Mouse (Mus musculus): Measurements from ENCODE around the gene Chrd. TPM values are rescaled to one million over a fixed set of nuclear protein-coding genes. Genes with fewer than 3 reads are reported as not detected.
A peak's percentile ranks its signal among the peaks of the same experiment; 100 is the strongest.

The Chrd gene
- polyA plus RNA-seq (2015; fragmentation: Nextera tagmentation; extraction: Ambion mirVana), result 6.3 and 6.5 TPM in 2 replicates

DNA sequence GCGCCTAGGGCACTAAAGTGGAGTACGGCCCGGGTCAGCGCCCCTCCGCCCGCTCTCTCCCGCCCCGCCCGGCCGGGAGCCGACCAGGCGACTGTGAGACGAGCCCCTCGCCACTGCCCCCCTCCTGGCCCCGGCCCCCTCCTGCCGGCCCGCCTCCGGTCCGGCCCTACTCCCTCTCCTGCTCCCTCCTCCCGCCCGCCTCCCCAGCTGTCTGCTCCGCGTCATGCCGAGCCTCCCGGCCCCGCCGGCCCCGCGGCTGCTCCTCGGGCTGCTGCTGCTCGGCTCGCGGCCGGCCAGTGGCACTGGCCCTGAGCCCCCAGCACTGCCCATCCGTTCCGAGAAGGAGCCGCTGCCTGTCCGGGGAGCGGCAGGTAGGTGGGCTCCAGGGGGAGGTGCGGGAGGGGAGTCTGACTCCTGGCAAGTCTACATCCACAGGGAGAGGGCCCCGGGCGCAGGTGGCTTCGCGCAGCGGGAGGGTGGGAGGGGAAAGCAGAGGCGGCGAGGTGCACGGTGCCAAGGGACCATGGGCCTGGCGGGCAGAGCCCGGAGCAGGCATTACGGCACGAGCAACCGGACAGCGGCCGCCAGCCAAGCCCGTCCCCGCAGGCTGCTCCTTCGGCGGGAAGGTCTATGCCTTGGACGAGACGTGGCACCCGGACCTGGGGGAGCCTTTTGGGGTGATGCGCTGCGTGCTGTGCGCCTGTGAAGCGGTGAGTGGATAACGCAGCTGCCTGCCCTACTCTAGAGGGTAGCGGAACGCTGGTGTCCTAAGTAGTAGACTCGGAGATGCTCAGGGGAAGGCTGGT lies at the start of gene Chrd:
TSS of gene Chrd (plus strand) at position 203 of the 806 bp plus-strand sequence.
- H3K36me3 ChIP-seq, result peaks cover 6% of the 10 kb centered on the region; the same call in 1 of the 2 replicates
- ATAC-seq (ENCODE audit: low FRiP score, low read depth), result peak; percentile 77

DNA sequence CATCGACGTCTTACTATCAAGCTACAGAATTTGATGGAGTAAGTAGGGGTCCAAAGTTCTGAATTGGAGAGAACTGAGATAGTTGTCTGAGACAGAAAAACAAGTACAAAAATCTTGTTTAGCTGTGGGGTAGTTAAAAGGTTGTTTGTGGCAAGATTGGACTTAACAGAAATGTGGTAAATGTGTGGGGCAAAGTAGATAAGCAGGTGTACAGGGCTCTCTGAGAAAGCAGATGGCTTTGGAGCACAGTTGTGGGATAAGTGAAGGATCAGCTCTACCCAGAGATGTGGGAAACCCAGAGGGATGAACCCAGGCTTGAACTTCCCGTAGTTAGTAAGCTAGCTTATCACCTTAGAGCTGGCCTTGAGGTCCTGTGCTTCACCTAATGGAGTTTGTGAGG lies 42.2 kb upstream of the Chrd start:
- Histone ChIP-seq H3K27me3 (no peaks in the 10 kb centered on the region), H3K36me3 (peaks cover 59% of the 10 kb centered on the region), H3K4me3 (no peak overlapping the region), H3K9me3 (no peaks in the 10 kb centered on the region), H3K4me1 (replicated peaks) (peaks cover 29% of the 10 kb centered on the region), H3K9ac (no peak overlapping the region), H3K27ac (replicated peaks) (no peak overlapping the region), H3K4me2 (no peak overlapping the region)
- 93% methylated on average over 3 of the region's 3 CpGs for WGBS
- no peak for ATAC-seq (ENCODE audit: low FRiP score, low read depth)

More for the DNA sequence above, at the start of gene Chrd:
- Histone ChIP-seq H3K27ac (replicated peaks) (peak within 1 kb of the TSS; percentile 80), H3K9ac (peak within 1 kb of the TSS; percentile 79), H3K4me1 (replicated peaks) (peaks cover 18% of the 10 kb centered on the region), H3K9me3 (no peaks in the 10 kb centered on the region), H3K27me3 (peaks cover 18% of the 10 kb centered on the region), H3K4me2 (peak within 1 kb of the TSS; percentile 80), H3K4me3 (peak within 1 kb of the TSS; percentile 74)
- WGBS, result under 1% methylated on average over 61 of the region's 70 CpGs

DNA sequence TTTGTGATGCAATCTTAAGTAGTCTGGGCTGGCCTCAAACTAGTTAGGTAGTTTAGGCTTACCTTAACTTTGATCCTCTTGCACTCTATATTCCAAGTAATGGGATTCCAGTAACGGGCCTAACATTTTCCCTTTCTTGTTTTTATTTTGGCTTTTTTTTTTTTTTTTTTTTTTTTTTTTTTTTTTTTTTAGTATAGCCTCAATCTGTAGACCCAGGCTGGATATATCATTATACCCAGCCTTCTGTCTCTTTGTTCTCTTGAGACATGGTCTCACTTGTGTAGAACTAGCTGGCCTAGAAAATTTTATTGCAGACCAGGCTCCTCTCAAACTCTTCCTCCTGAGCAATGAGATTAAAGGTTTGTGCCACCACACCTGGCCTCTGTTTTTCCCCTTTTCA lies 41.3 kb upstream of the Chrd start:
- H3K36me3 ChIP-seq, result peaks cover 51% of the 10 kb centered on the region
- WGBS, result 83% methylated on average over 1 of the region's 1 CpGs
- H3K9me3 ChIP-seq, result no peaks in the 10 kb centered on the region
- H3K27me3 ChIP-seq, result no peaks in the 10 kb centered on the region
- H3K27ac ChIP-seq (replicated peaks), result no peak overlapping the region
- no peak overlapping the region for H3K4me3 ChIP-seq
- no peak overlapping the region for H3K4me2 ChIP-seq
- no peak overlapping the region for H3K9ac ChIP-seq
- ATAC-seq (ENCODE audit: low FRiP score, low read depth), result no peak
- peaks cover 37% of the 10 kb centered on the region for H3K4me1 ChIP-seq (replicated peaks)

DNA sequence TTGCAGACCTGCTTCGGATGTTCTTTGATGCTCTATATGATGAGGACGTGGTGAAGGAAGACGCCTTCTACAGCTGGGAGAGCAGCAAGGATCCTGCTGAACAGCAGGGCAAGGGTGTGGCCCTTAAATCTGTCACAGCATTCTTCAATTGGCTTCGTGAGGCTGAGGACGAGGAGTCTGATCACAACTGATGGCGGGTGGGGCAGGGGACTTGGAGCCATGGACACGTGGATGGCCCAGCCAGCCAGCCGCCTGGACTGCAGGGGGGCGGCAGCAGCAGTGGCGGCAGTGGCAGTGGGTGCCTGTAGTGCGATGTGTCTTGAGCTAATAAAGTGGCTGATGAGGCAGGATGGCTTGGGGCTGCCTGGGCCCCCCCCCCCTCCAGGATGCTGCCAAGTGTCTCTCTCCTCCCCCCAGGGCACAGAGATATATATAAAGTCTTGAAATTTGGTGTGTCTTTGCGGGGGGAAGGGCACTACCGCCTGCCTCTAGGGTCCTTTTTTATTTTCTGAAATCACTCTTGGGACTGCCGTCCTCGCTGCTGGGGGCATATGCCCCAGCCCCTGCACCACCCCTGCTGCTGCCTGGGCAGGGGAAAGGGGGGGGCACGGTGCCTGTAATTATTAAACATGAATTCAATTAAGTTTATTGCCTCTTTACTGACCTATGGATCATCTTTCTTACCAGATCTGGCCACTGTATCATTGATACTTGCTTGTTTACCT lies 40.5 kb upstream of the Chrd start:
- Histone ChIP-seq H3K4me1 (replicated peaks) (peaks cover 44% of the 10 kb centered on the region), H3K27me3 (no peaks in the 10 kb centered on the region), H3K4me2 (peak overlapping the region; percentile 66), H3K27ac (replicated peaks) (peak overlapping the region; percentile 97), H3K9ac (no peak overlapping the region), H3K4me3 (peak overlapping the region; percentile 62; the same call in 1 of the 2 replicates), H3K9me3 (no peaks in the 10 kb centered on the region), H3K36me3 (peaks cover 43% of the 10 kb centered on the region)
- ATAC-seq (ENCODE audit: low FRiP score, low read depth), result 0 out of 2 replicates have a peak, but pooled peaks have one; percentile 0
- WGBS, result 35% methylated on average over 16 of the region's 16 CpGs

DNA sequence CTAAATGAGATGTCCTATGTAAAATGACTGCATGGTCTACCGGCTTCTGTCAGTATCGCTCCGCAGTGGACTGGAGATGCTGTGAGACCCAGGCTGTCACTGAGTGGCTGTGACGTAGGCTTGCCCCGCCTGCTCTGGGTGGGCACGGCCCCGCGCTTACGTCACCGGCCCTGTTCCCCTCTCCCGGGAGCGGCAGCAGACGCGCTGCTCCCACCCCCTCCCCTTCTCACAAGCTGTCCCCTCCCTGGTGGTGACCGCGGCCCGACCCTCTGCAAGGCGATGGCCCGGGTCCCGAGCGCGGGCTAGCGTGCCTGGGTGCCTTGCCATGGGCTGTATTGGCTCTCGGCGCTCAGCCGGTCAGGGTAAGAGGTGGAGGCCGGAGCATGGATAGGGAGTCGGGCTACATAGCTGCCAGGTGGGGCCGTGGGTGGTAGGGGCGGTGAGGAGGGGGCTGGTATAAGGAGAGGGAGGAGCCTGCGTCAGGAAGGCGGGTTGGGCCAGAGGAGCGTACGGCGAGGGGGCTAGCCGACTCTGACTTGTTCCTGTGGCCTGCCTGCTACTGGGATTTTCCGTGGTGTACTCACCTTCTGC lies 39.7 kb upstream of the Chrd start, which contains the start of gene Fam131a:
TSS of gene Fam131a (plus strand) at position 131 of the 591 bp plus-strand sequence.
- H3K27me3 ChIP-seq, result no peaks in the 10 kb centered on the region
- H3K9ac ChIP-seq, result peak within 1 kb of the TSS; percentile 78
- peaks cover 46% of the 10 kb centered on the region for H3K4me1 ChIP-seq (replicated peaks)
- H3K9me3 ChIP-seq, result no peaks in the 10 kb centered on the region
- H3K4me3 ChIP-seq, result peak within 1 kb of the TSS; percentile 62
- peak within 1 kb of the TSS; percentile 97 for H3K27ac ChIP-seq (replicated peaks)
- peak; percentile 94 for ATAC-seq (ENCODE audit: low FRiP score, low read depth)
- under 1% methylated on average over 36 of the region's 37 CpGs for WGBS
- H3K4me2 ChIP-seq, result peak within 1 kb of the TSS; percentile 66
- peaks cover 35% of the 10 kb centered on the region for H3K36me3 ChIP-seq

DNA sequence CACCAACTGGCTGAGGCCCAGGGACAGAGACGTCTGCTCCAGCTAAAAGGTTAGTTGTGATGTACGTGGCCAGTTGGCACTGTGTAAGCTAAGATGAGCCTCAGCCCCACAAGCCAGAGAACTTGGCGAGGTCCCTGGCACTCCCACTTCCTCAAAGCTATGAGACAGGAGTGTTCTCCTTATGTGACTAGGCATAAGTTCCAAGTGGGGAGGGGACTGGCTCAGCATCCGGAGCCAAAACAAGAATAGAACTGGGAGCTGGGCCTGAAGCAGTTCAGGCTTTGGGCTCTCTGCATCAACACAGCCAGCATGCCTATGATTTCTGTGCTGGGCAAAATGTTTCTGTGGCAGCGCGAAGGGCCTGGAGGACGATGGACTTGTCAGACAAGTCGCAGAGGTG lies 38.1 kb upstream of the Chrd start:
- no peaks in the 10 kb centered on the region for H3K9me3 ChIP-seq
- WGBS, result 63% methylated on average over 8 of the region's 8 CpGs
- H3K27me3 ChIP-seq, result no peaks in the 10 kb centered on the region
- H3K4me3 ChIP-seq, result 0 out of 2 replicates have a peak overlapping the region, but pooled peaks have one; percentile 48
- H3K4me2 ChIP-seq, result peak overlapping the region; percentile 65
- no peak for ATAC-seq (ENCODE audit: low FRiP score, low read depth)
- peaks cover 46% of the 10 kb centered on the region for H3K4me1 ChIP-seq (replicated peaks)
- peak overlapping the region; percentile 79; the same call in 1 of the 2 replicates for H3K27ac ChIP-seq (replicated peaks)
- peaks cover 31% of the 10 kb centered on the region for H3K36me3 ChIP-seq
- 0 out of 2 replicates have a peak overlapping the region, but pooled peaks have one; percentile 49 for H3K9ac ChIP-seq

DNA sequence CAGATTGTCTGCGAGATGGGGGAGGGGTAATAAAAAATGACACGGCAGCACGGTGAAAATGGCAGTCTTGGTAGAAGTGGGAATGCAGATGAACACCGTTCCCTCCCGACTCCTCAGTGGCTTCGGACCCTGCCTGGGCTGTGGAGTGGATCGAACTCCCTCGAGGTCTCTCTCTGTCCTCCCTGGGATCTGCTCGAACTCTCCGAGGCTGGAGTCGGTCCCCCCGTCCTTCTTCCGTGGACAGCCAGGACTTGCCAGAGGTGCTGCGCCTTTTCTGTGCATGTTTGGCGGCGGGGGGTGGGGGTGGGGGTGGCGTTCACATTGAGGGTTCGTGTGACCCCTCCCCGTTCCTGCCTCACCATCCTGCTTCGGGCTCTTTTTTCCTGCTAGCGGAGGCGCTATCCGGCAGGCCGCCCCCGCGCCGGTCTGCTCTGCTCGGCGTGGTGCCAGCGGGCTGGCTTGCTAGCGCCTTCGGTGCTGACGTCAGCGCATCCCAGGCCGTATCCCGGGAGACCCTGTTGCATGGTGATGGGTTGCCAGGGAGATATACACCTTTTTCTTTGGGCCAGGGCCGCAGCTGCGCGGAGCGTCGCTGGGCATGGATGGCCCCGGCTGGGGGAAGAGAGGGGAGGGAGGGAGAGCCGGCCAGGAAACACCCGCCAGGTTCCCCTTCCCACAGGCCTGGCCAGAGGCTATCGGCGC lies 37.2 kb upstream of the Chrd start:
- ATAC-seq (ENCODE audit: low FRiP score, low read depth), result peak; percentile 80
- peak overlapping the region; percentile 48 for H3K4me3 ChIP-seq
- peaks cover 46% of the 10 kb centered on the region for H3K4me1 ChIP-seq (replicated peaks)
- no peaks in the 10 kb centered on the region for H3K27me3 ChIP-seq
- H3K36me3 ChIP-seq, result peaks cover 25% of the 10 kb centered on the region; the same call in 1 of the 2 replicates
- H3K4me2 ChIP-seq, result peak overlapping the region; percentile 65
- peak overlapping the region; percentile 49 for H3K9ac ChIP-seq
- no peaks in the 10 kb centered on the region for H3K9me3 ChIP-seq
- WGBS, result under 1% methylated on average over 45 of the region's 46 CpGs
- peak overlapping the region; percentile 79 for H3K27ac ChIP-seq (replicated peaks)

DNA sequence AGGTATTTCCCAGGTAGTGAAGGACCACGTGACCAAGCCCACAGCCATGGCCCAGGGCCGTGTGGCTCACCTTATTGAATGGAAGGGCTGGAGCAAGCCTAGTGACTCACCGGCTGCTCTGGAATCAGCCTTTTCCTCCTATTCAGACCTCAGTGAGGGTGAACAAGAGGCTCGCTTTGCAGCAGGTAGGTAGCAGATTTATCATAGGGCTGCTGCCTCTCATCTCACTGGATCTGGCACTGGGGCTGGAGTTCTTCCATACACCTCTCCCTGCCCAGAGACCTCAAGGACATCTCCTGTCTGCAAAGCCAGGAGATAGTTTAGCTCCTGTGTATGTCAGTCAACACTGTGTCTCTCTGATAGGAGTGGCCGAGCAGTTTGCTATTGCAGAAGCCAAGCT lies 33.7 kb upstream of the Chrd start:
- Histone ChIP-seq H3K27ac (replicated peaks) (no peak overlapping the region), H3K4me1 (replicated peaks) (peaks cover 47% of the 10 kb centered on the region), H3K4me3 (no peak overlapping the region), H3K27me3 (no peaks in the 10 kb centered on the region), H3K9me3 (no peaks in the 10 kb centered on the region), H3K9ac (no peak overlapping the region), H3K36me3 (peaks cover 21% of the 10 kb centered on the region), H3K4me2 (no peak overlapping the region)
- WGBS, result 83% methylated on average over 5 of the region's 5 CpGs
- ATAC-seq (ENCODE audit: low FRiP score, low read depth), result no peak

DNA sequence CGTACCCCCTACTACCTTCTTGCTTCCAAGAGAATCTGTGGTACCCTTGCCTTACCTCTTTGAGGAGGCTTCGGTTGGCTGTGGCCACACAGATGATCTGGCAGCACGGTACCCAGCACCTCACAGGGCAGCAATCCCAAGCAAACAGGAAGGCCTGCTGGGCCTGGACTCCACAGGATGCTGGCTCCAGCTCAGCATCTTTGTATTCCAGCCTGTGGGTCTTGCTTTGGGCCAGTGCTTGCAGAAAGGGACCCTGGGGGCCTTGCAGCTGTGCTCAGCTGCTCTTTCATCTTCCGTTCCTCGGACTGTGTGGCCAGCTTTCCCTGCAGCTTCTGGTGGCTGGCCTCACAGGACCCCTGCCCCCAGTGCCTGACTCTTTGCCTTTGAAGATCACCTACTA lies 32.9 kb upstream of the Chrd start:
- H3K36me3 ChIP-seq, result peaks cover 21% of the 10 kb centered on the region
- peaks cover 40% of the 10 kb centered on the region for H3K4me1 ChIP-seq (replicated peaks)
- no peaks in the 10 kb centered on the region for H3K27me3 ChIP-seq
- no peak overlapping the region for H3K27ac ChIP-seq (replicated peaks)
- ATAC-seq (ENCODE audit: low FRiP score, low read depth), result no peak
- no peak overlapping the region for H3K4me2 ChIP-seq
- no peaks in the 10 kb centered on the region for H3K9me3 ChIP-seq
- no peak overlapping the region for H3K4me3 ChIP-seq
- H3K9ac ChIP-seq, result no peak overlapping the region
- 40% methylated on average over 5 of the region's 5 CpGs for whole genome bisulfite sequencing

DNA sequence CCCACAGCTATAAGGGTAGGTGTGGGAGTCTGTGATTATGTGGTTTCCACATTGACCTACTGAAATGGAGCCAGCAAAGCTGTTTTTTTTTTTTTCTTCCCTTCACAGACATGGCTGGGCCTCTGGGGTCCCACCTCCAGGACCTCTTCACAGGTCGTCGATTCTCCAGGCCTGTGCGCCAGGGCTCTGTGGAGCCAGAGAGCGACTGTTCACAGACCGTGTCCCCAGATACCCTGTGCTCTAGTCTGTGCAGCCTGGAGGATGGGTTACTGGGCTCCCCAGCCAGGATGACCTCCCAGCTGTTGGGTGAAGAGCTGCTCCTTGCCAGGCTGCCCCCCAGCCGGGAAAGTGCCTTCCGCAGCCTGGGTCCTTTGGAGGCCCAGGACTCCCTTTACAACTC lies 31.6 kb upstream of the Chrd start:
- Histone ChIP-seq H3K4me2 (no peak overlapping the region), H3K27me3 (no peaks in the 10 kb centered on the region), H3K9ac (no peak overlapping the region), H3K4me1 (replicated peaks) (peaks cover 27% of the 10 kb centered on the region), H3K27ac (replicated peaks) (peak overlapping the region; percentile 59; the same call in 1 of the 2 replicates), H3K36me3 (peaks cover 27% of the 10 kb centered on the region), H3K4me3 (no peak overlapping the region), H3K9me3 (no peaks in the 10 kb centered on the region)
- no peak for ATAC-seq (ENCODE audit: low FRiP score, low read depth)
- 40% methylated on average over 7 of the region's 7 CpGs for WGBS

Measured in hindbrain, embryonic 15.5 days (tissue).